Mouse (Mus musculus) embryonic fibroblast, embryonic 13.5 days (primary cell): ENCODE measurements around the gene Wnt8b. TPM values are rescaled to one million over a fixed set of nuclear protein-coding genes. Genes with fewer than 3 reads are reported as not detected.

Experiments used
- H3K27ac ChIP-seq: 2 replicates; pipeline ENCODE4 v1.5.1; 2012; ENCODE audit warnings: low read length, control low read depth, inconsistent platforms; ENCODE audit not compliant: insufficient read depth
- H3K4me1 ChIP-seq: 2 replicates; pipeline ENCODE4 v1.6.1; 2011; ENCODE audit warnings: low read length; ENCODE audit not compliant: control insufficient read depth, insufficient read depth
- H3K4me3 ChIP-seq: 2 replicates; pipeline ENCODE4 v1.5.1; 2011; ENCODE audit warnings: mild to moderate bottlenecking, control low read depth, low read length; ENCODE audit not compliant: insufficient read depth
- CTCF ChIP-seq: IDR thresholded peaks from 2 replicates; pipeline ENCODE4 v1.5.1; 2011; ENCODE audit warnings: mild to moderate bottlenecking, control low read depth, low read length, moderate library complexity, borderline replicate concordance; ENCODE audit not compliant: insufficient read depth
- POLR2A ChIP-seq: IDR thresholded peaks from 2 replicates; pipeline ENCODE4 v1.6.1; 2011; ENCODE audit warnings: low read depth, mild to moderate bottlenecking, control low read depth, low read length, moderate library complexity
- polyA plus RNA-seq: library from polyadenylated mRNA; stranded (reverse); fragments of >200 nt; gene quantifications from 2 replicates; pipeline ENCODE4 v1.2.4, GENCODE M21; 2011; ENCODE audit warnings: low read depth; ENCODE audit not compliant: missing spikeins, insufficient read length

Wnt8b gene
- polyA plus RNA-seq, 1 experiment = not detected

DNA sequence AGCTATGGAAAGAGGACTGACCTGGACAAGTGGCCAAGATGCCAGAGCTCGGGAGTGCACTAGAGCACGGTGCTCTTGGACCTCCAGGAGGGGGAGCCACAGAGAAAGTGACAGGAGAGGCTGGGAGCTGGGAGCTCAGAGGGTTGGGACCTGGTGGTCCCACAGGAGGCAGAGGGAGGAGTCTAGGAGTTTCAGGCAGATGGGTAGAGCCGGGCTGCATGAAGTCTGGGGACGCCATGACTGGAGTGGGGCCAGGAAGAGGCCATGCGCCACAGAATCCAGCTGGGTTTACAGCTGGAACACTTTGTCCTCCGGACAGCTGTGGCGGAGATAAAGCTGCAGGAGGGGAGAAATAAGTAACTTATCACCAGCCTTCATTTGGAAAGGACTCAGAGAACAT, 25.9 kb downstream of the Wnt8b start:
- Histone ChIP-seq H3K27ac (no peak overlapping the region), H3K4me3 (no peak overlapping the region), H3K4me1 (no peaks in the 10 kb centered on the region)
- no peak for TF ChIP-seq CTCF
- TF ChIP-seq POLR2A = no peak

GRCm38 (mm10) chr19:44525551-44526205, 32.4 kb downstream of the Wnt8b start:
- no peak overlapping the region for H3K27ac ChIP-seq
- no peak overlapping the region for H3K4me3 ChIP-seq
- H3K4me1 ChIP-seq = no peaks in the 10 kb centered on the region
- TF ChIP-seq CTCF = no peak
- no peak for TF ChIP-seq POLR2A

DNA sequence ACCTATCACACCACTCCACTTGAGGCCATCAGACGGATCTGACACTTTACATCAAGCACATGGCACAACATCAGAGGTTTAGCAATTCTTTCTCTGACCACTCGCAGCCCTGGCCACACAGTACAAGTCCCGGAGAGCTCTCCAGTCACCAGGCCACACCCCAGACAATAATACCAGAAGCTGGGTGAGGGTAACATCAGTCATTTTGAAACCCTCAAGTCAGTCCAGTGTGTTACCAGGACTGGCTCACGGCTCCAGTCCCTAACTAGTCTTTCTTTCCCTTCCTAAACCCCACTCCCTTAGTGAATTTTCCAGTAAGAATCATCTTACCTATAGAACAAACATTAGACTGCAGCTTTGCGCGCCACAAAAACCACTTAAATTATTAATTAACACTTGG, 36.7 kb downstream of the Wnt8b start:
- no peak for TF ChIP-seq POLR2A
- no peak for TF ChIP-seq CTCF
- Histone ChIP-seq H3K4me1 (no peaks in the 10 kb centered on the region), H3K27ac (no peak overlapping the region), H3K4me3 (no peak overlapping the region)

DNA sequence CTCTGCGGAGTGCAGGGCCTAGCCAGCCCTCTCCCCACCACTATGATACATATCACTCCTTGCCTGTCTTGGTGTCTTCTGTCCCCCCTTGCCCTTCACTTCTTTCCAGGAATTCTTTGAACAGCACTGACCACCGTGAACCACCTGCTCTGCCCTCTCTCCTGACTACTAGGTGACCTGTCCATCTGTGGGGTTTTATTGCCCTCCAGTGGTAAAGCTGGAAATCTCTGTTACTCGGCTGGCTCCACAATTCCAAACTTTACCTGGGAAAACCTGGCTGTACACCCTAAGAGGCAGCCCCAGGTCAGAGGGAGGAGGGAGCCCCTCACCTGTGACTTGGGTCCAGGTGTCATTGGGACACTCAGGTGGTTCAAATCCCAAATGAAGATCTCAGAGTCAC, 42.1 kb downstream of the Wnt8b start:
- no peak for TF ChIP-seq POLR2A
- 0 out of 2 replicates have a peak, but pooled peaks have one; percentile 17 for TF ChIP-seq CTCF
- Histone ChIP-seq H3K4me1 (no peaks in the 10 kb centered on the region), H3K4me3 (no peak overlapping the region), H3K27ac (no peak overlapping the region)

DNA sequence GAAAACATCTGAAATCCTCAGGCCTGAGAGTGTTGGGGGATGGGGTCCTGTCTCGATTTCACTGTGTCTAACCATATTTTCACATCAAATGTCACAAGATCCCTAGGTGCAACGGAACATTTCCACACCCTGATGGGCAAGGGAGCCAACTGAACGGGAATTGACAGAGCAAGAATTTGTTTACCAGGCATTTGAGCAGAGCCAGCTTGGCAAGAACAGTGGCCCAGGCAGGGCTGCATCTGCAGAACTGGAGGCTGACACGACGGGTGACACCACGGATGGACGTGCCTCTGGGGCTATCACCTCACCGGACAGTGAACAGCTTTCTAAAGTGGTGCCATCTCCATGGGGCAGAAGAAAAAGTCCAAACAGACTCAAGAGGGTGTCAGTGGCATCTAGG, 44.1 kb downstream of the Wnt8b start:
- TF ChIP-seq POLR2A = no peak
- Histone ChIP-seq H3K27ac (no peak overlapping the region), H3K4me1 (no peaks in the 10 kb centered on the region), H3K4me3 (no peak overlapping the region)

DNA sequence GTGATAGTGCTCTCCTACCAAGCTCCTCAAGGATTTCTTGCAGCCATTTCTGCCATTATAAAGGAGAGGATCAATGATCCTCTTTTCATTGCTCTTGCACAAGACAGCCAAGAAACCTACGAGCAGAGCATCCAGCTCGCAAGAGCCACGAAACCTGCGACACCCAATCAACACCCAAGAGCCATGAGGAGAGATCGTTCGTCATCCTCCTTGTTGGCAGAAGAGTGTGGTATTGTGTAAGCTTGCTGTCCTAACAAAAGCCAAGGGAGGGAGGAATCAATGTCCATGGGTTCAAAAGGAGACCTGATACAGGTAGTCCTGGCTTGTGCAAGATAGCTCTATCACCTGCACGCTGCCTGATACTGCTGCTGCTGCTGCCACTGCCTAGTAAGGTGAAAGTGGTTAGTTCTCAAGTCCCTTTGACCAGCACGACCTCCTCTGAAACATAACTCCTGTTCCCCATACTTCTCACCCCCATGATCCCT, 49.5 kb downstream of the Wnt8b start:
- Histone ChIP-seq H3K4me3 (no peak overlapping the region), H3K4me1 (no peaks in the 10 kb centered on the region), H3K27ac (no peak overlapping the region)
- TF ChIP-seq CTCF (no peak), POLR2A (no peak)

DNA sequence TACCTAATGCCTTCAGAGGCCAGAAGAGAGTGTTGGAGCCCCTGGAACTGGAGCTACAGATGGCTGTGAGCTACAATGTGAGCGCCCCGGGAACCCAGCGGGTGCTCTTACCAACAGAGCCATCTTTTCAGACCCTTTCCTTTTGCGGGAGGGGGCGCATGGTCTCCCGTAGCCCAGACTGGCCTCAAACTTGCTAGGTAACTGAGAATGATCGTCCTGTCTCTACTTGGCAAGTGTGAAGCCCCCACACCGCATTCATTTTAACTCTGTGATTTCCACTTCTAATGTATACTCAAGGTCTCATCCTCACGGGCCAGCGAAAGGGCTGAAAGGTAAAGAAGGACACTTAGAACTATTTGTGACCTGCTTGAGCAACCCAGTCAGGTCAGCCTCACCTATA, 51.1 kb downstream of the Wnt8b start:
- TF ChIP-seq CTCF (no peak), POLR2A (no peak)
- H3K4me3 ChIP-seq = no peak overlapping the region

GRCm38 (mm10) chr19:44544775-44545174, 51.5 kb downstream of the Wnt8b start:
- TF ChIP-seq POLR2A (no peak), CTCF (peak; percentile 86; the same call in 1 of the 2 replicates)
- H3K4me3 ChIP-seq = no peak overlapping the region
- no peak overlapping the region for H3K27ac ChIP-seq
- no peaks in the 10 kb centered on the region for H3K4me1 ChIP-seq

More for the DNA sequence above, 51.1 kb downstream of the Wnt8b start:
- Histone ChIP-seq H3K4me1 (no peaks in the 10 kb centered on the region), H3K27ac (no peak overlapping the region)

DNA sequence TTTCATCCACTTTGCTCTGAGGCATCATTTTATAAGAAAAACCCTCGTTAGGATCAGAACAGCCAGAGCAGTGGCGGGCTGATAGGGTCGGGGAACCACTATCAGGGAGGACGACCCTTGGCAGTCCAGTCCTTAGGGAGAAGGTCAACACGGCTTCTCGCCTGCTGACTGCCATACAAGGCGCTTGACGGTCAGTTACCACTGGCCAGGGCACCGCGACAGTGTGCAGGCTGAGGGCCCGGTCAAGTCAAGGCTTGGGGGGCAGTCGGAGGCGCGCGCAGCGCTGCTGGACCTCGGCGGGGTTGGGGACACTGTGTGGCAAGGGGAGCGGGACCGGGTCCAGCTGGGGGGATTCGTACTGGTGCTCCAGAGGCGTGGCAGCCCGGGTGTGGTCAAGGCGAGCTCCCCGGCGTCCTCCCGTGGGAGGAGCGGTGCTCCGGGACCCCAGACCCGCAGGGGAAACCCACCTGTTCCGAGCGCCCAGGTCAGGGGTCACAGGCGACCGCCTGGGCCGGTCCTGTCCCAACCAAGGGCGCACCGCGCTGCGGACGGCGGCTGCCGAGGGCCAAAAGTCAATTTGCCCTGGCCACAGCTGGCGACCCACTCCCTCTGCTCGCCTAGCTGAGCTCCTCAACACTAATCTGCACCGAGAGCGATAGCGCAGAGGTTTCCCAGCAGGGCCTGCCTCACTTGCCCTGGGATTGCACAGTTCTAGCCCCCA, 52.2 kb downstream of the Wnt8b start, which contains the start of gene Sec31b:
Sec31b (minus strand) TSS at position 544 of the 721 bp plus-strand sequence.
- no peak for TF ChIP-seq CTCF
- TF ChIP-seq POLR2A = no peak
- Histone ChIP-seq H3K27ac (no peak within 1 kb of the TSS), H3K4me1 (no peaks in the 10 kb centered on the region), H3K4me3 (peak within 1 kb of the TSS; percentile 20)

DNA sequence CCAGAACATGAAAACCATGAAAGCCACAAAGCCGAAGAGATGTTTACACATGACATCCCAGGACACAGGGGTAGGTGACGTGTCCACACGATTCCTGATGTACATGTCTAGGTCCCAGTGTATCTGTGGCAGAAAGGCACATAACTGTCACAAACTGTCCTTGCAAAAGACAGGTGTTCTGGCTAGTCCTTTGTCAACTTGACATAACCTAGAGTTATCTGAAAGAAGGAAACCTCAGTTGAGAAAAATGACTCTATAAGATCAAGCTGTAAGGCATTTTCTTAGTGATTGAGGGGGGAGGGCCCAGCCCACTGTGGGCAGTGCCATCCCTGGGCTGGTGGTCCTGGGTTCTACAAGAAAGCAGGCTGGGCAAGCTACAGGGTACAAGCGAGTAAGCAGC, 59.5 kb downstream of the Wnt8b start, which contains the start of gene Gm20538:
Gm20538 (minus strand) TSS at position 101 of the 400 bp plus-strand sequence.
- TF ChIP-seq POLR2A (no peak), CTCF (no peak)
- no peak within 1 kb of the TSS for H3K27ac ChIP-seq
- H3K4me3 ChIP-seq = no peak within 1 kb of the TSS
- peaks cover 2% of the 10 kb centered on the region; the same call in 1 of the 2 replicates for H3K4me1 ChIP-seq
